Mouse (Mus musculus) 3T3-L1 (cell line): ENCODE measurements at regions not wholly inside any gene's neighbourhood (a gene's known extent, or its start where the extent isn't known, plus 50 kb on each side); places are given as distances from the start of the nearest gene placed in this dataset.

Experiments
- DNase-seq: peaks from one replicate; pipeline ENCODE4 v3.0.0-alpha.2; 2015; ENCODE audit warnings: low read depth, low spot score

DNA sequence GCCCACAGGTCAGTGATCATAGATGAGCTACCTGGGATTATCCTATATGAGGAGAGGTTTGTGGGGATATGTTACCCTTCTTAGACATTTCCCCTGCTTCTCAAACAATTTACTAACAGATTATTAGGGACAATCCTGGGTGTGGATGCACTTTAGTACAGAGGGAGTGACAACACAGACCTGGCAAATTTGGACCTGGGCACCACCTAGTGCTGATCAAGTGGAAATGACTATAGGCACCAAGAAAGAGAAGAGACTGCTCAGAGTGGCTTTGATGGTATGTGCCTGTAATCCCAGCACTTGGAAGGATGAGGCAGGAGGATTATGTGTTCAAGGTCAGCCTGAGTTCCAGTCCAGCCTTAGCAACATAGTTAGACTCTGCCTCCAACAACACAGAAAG lies 51.1 kb upstream of the Gm815 start:
- DNase-seq, result peak; percentile 36
